Mouse (Mus musculus) megakaryocyte, embryonic 14.5 days (primary cell): Measurements from ENCODE around the gene Mesp2. TPM values are rescaled to one million over a fixed set of nuclear protein-coding genes. Genes with fewer than 3 reads are reported as not detected.
A peak's percentile ranks its signal among the peaks of the same experiment; 100 is the strongest.

Experiments used
- H3K27me3 ChIP-seq: replicated peaks from 2 replicates; pipeline ENCODE3; 2012; ENCODE audit warnings: inconsistent platforms
- H3K36me3 ChIP-seq: replicated peaks from 2 replicates; pipeline ENCODE3; 2012; ENCODE audit warnings: low read length, inconsistent platforms, mixed read lengths
- H3K4me1 ChIP-seq: 2 replicates; pipeline ENCODE4 v1.6.1; 2012; ENCODE audit warnings: inconsistent platforms
- H3K4me3 ChIP-seq: replicated peaks from 2 replicates; pipeline ENCODE3; 2012; ENCODE audit warnings: moderate library complexity, mild to moderate bottlenecking, inconsistent platforms
- H3K9me3 ChIP-seq: 2 replicates; pipeline ENCODE4 v1.6.1; 2012; ENCODE audit warnings: inconsistent platforms
- FLI1 ChIP-seq: IDR thresholded peaks from 2 replicates; pipeline ENCODE4 v1.6.1; 2012; ENCODE audit warnings: low read length, inconsistent platforms, mixed read lengths
- GATA1 ChIP-seq: IDR thresholded peaks from 3 replicates; pipeline ENCODE4 v1.6.1; 2012; ENCODE audit warnings: mixed read lengths, low read length, inconsistent platforms, borderline replicate concordance
- polyA plus RNA-seq: library from polyadenylated mRNA; stranded (reverse); fragments of >175 nt; gene quantifications from 2 replicates; pipeline ENCODE4 v1.2.3, GENCODE M21; 2012; ENCODE audit warnings: low replicate concordance; ENCODE audit not compliant: insufficient read depth

The Mesp2 gene
- polyA plus RNA-seq, 1 experiment = not detected

DNA sequence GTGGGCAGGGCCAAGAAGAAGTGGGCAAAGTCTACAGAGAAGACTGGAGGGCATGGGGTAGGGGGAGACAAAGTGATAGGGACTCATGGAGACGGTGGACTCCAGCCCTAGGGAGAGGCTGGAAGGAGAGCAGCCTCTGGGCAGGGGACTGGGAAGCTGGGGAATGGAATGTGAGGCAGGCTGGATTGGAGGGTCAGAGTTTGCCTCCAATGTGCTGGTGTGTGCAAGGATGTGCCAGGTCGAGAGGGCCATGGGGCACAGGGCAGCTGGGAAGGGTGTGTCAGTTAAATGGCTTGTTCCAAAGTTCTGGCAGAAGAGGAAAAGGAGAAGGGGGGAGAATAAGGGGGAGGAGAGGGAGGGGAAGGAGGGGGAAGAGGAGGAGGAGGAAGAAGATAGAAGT lies 26.7 kb downstream of the Mesp2 start:
- H3K9me3 ChIP-seq = no peaks in the 10 kb centered on the region
- no peaks in the 10 kb centered on the region for H3K4me1 ChIP-seq
- H3K4me3 ChIP-seq = no peak overlapping the region
- TF ChIP-seq GATA1 (no peak), FLI1 (no peak)
- H3K27me3 ChIP-seq = peaks cover 72% of the 10 kb centered on the region
- no peaks in the 10 kb centered on the region for H3K36me3 ChIP-seq

DNA sequence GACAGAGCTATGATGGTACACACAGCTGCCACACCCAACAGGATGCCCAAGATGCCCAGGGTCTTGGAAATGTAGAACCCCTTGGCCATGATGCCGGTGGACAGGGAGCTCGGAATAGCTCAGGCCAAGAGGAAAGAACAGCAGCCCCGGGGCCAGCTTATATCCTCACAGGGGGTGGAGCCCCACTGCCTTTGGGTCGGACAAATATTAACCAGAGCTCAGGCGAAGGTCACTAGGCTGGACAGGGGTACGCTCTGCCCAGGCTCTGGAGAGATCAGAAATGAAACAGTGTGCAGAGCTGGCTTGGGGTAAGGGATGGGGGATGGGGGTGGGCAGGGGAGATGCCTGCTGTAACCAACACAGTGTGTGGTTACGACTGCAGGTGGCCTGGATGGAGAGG lies 31.6 kb downstream of the Mesp2 start:
- no peak overlapping the region for H3K4me3 ChIP-seq

DNA sequence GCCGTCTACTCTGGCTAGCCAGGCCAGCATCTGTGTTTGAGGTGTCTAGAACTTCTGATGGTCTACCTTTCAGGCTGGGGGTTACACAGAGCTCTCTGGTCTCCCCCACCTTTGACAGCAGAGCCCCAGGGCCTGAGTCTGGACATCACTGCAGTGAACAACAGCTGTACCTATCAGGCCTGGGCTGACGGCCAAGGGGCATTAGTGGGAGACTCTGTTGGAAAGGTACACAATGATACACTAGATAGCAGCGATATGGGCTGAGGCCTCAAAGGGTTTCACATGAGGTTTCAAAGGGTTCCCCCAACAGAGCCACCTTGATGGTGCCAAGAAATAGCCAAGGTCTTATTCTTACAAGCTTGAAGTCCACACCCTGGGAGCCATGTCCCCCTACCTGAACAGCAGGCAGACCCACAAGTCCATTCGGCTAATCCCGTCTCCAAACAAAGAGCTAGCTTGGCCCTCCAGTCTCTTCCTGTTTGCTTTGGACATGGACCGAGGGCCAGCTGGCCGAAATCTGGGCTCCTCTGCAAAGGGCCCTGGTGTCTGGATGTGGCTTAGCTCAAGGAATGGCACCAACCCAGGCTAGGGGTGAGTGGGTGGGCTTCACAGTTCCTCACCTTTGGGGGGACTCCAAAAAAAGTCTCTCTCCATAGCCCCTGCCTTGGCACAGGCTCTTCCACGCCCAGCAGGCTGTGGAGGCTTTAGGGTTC lies 33.7 kb downstream of the Mesp2 start:
- H3K9me3 ChIP-seq = no peaks in the 10 kb centered on the region
- TF ChIP-seq FLI1 (no peak), GATA1 (no peak)
- H3K4me3 ChIP-seq = no peak overlapping the region
- peaks cover 84% of the 10 kb centered on the region for H3K27me3 ChIP-seq
- H3K4me1 ChIP-seq = peaks cover 24% of the 10 kb centered on the region
- no peaks in the 10 kb centered on the region for H3K36me3 ChIP-seq

More for the DNA sequence above, 31.6 kb downstream of the Mesp2 start:
- TF ChIP-seq GATA1 (no peak), FLI1 (no peak)
- Histone ChIP-seq H3K36me3 (no peaks in the 10 kb centered on the region), H3K9me3 (no peaks in the 10 kb centered on the region), H3K27me3 (peaks cover 83% of the 10 kb centered on the region), H3K4me1 (peaks cover 15% of the 10 kb centered on the region)

DNA sequence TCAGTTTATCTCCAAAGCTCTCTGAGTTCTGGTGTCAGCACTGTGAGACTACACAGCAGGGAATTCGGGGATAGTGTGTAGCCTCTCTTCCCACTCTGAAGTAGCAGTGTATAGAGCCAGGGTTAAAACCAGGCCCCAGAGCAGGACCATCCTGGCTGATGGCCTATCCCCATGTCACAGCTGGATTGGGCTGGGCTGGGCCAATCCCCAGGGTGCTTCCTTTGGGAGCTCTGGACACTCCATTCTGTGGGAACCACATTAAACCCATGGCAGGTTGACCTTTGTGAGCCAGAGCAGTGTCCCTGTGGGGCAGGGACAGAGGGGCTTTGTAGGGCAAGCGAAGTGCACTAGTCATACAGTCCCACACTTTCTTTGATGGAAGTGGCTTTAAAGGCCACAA lies 35.8 kb downstream of the Mesp2 start:
- H3K27me3 ChIP-seq = peaks cover 89% of the 10 kb centered on the region
- no peak for TF ChIP-seq GATA1
- TF ChIP-seq FLI1 = no peak
- H3K4me3 ChIP-seq = no peak overlapping the region
- H3K9me3 ChIP-seq = no peaks in the 10 kb centered on the region
- H3K36me3 ChIP-seq = no peaks in the 10 kb centered on the region
- H3K4me1 ChIP-seq = peaks cover 24% of the 10 kb centered on the region

DNA sequence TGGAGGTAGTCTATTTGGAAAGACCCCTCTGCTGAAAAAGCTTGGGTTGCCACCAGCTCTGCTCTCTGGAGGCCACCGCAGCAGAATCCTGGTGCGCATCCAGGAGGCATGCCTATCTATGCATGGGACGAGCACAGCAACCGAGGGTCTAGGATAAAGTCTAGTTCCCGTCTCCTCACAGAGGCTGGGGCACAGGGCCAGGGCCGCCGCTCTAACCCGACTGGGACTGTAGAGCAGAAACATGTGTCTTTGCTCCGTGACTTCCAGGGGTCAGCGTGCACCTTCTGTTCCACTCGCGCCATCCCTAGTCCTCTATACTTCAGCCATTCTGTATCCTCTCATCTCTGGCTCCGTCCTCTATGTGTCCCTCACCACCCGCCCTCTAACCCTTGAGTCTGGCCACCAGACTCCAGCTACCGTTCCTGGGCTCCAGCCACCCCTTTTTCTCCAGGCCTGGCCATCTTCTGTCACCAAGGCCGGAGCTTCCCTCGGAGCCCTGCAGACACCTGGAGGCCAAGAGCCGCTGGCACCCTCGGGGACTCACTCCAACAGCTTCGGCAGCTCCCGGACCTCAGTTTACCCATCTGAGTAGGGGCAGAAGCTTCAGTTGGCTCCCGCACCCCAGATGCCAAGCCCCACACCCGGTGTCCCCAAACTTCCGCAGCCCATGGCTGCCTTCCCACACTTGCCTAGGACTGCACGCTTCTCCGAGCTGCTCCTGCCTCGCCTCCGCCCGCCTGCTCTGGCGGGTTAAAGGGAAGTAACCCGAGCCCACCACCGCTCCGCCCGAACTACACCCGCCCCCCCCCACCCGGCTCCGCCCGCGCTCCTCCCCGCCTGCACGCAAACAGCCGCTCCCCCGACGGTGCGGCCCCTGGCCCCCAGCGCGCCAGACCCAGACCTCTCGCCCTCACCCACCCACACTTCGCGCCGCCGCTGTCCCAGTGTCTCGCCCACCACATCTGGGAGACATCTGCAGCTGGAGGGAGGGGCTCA lies 37.2 kb downstream of the Mesp2 start:
- H3K4me1 ChIP-seq = peaks cover 24% of the 10 kb centered on the region
- TF ChIP-seq FLI1 (no peak), GATA1 (no peak)
- no peaks in the 10 kb centered on the region for H3K36me3 ChIP-seq
- no peaks in the 10 kb centered on the region for H3K9me3 ChIP-seq
- peak overlapping the region; percentile 83 for H3K4me3 ChIP-seq
- peaks cover 80% of the 10 kb centered on the region for H3K27me3 ChIP-seq

DNA sequence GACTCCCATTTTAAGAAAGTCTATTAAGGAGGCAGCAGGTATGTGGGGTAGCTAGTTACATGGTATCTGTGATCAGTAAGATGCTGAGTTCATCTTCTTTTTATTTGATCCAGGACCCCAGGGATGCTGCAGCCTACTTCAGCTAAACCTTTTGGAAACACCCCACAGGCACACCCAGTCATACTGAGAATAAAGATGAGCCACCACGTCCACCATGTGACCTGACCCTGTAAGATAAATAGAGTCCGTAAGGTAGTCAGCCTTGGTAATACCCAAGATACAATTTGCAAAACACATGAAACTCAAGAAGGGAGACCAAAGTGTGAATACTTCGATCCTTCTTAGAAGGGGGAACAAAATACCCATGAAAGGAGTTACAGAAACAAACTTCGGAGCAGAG lies 45.8 kb downstream of the Mesp2 start:
- TF ChIP-seq FLI1 (no peak), GATA1 (no peak)
- H3K4me1 ChIP-seq = peaks cover 22% of the 10 kb centered on the region
- no peaks in the 10 kb centered on the region for H3K9me3 ChIP-seq
- H3K4me3 ChIP-seq = no peak overlapping the region
- peaks cover 50% of the 10 kb centered on the region for H3K27me3 ChIP-seq
- no peaks in the 10 kb centered on the region for H3K36me3 ChIP-seq

DNA sequence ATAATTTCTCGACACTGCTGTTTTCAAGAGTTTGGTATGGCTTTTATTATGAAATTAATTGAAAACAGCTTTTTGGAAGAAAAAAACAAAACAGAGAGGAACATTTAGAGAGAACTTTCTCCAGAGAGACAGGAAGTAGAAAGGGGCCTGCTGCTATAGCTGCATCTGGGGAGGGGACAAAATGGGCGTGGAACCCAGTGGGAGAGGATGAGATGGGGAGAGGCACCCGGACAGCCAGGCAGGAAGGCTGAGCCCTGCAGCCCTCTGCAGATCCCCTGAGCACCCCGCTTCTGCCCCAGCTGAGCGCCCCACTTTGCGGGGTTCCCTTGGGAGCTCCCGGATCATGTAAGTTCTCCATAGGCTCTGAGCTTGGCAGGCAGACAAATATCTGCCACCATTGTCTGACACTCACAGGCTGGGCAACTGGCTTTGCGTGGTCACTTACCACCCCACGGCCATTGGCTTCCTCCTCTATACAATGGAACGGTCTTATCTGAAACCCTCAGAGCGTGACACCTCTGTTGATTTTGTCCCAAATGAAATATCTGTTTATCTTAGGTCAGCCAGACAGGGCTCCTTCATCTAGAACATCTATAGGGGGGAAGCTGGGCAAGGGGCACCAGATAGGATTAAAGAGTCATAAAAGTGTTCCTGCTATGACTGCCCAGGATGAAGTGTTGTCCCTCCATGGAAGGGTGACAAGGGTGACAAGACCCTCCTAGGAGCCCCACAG lies 47.8 kb downstream of the Mesp2 start:
- no peaks in the 10 kb centered on the region for H3K9me3 ChIP-seq
- H3K4me1 ChIP-seq = peaks cover 22% of the 10 kb centered on the region
- H3K4me3 ChIP-seq = no peak overlapping the region
- peaks cover 61% of the 10 kb centered on the region for H3K27me3 ChIP-seq
- TF ChIP-seq GATA1 (no peak), FLI1 (no peak)
- no peaks in the 10 kb centered on the region for H3K36me3 ChIP-seq

DNA sequence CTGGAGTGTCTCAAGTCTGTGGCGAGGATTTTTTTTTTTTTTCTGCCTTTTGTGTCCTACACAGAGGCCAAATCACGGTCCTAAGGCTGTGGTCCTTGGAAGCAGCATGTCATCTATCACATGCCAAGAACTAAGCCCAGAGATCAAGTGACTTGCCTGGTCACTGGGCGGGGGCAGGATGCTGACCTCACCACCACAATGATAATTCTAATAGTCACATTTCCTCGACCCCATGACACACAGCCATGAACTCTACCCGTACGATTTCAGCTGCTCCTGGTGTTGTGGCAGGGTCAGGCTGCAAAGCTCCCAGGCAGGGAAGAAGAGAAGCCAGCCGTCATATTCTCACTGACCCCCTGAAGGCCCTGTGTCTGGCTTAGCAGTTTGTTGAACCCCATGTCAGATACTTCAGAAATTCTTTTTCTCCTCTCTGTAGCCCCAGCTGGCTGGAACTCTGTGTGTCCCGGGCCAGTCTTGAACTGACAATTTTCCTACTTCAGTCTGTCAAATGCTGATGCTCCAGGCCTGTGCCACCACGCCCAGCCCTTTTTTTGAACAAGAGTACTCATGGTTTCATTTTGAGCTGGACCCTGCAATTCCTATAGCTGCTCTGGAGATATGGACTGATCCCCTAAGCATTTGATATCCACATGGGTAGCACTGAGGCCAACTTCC lies 48.6 kb downstream of the Mesp2 start:
- Histone ChIP-seq H3K9me3 (no peaks in the 10 kb centered on the region), H3K36me3 (no peaks in the 10 kb centered on the region), H3K4me3 (peak overlapping the region; percentile 72), H3K27me3 (peaks cover 58% of the 10 kb centered on the region), H3K4me1 (peaks cover 22% of the 10 kb centered on the region)
- TF ChIP-seq FLI1 (no peak), GATA1 (no peak)

DNA sequence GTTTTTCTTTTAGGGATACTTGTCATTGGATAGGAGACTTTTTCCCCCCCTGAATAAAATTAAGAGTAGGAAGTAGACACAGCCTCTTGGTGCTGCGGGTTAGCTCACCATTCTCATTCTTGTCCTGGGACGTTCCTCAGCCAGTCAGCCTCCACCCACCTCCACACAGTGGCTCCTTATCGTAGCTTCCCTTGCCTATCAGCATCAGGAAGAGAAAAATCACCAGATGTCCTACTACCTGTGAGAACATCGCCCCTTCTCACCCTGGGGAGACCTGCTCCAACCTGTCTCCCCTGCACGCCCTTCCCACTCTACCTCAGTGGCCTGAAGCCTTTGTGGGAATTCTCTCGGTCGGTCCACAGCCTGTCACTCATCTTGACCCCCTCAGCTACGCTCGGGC lies 50.3 kb downstream of the Mesp2 start, which contains the start of gene Anpep:
Anpep (minus strand) TSS at position 249 of the 400 bp plus-strand sequence.
- TF ChIP-seq GATA1 = no peak
- TF ChIP-seq FLI1 = no peak
- Histone ChIP-seq H3K4me3 (no peak within 1 kb of the TSS), H3K36me3 (no peaks in the 10 kb centered on the region), H3K27me3 (peaks cover 53% of the 10 kb centered on the region), H3K9me3 (no peaks in the 10 kb centered on the region), H3K4me1 (peaks cover 22% of the 10 kb centered on the region)
